Comparison of ENCODE assay signal across 10 mouse cellular contexts in the genomic region with DNA sequence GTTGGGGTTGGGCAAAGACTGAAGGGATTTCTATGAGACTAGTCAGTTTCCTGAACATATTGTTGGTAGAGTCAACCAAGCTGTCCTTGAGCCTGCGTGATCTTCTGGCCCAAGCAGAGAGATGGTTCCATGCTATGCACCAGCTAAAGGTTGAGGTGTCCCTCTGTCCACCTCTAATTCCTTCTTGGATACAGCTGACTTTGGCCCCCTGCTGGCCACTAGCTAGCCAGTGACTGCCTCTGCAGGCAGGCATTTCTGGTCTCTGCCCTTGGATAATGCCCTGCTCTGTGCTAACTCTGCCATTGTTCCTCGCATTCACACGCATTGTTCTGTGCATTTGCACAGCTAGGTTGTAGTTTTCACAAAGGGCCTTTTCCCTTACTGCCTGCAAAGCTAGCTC. TPM values are rescaled to one million over a fixed set of nuclear protein-coding genes. Genes with fewer than 3 reads are reported as not detected.
DNase-seq lines count a peak whose midpoint lies in the region; ATAC-seq and TF ChIP-seq lines count a peak whose summit lies in the region.
"Had no signal": no experiment of that assay in that cellular context is flagged by ENCODE, and none has a peak within 500 bp of the region (broad histone marks: within the 10 kb centered on the region; RNA-seq: fewer than 3 reads in every experiment).

No protein-coding gene starts in this region.

- 53% methylated on average over 3 of the region's 3 CpGs for WGBS in hindbrain, embryonic 11.5 days
- 55% methylated on average over 3 of the region's 3 CpGs for WGBS in hindbrain, embryonic 16.5 days

- peak; percentile 41 for DNase-seq in hindbrain, embryonic 11.5 days (ENCODE audit: low spot score)
- DNase-seq in 416B (ENCODE audit: low read depth) = peak; percentile 32
- no peak for DNase-seq in Patski (ENCODE audit: low read depth, low spot score)

- no peaks in the 10 kb centered on the region for H3K9me3 ChIP-seq in hindbrain, embryonic 11.5 days (ENCODE audit: control insufficient read depth, low read length)
- H3K9me3 ChIP-seq in hindbrain, embryonic 16.5 days (ENCODE audit: control insufficient read depth, low read length) = no peaks in the 10 kb centered on the region
- H3K9me3 ChIP-seq: hindbrain, embryonic 15.5 days; liver, embryonic 15.5 days had no signal

- CTCF ChIA-PET in Patski (lab: Charles Lee) = interaction anchor here (2.1 kb wide), 1 partner anchor 12 kb away, joined by 7 read pairs; no protein-coding TSS in a partner anchor

- peaks cover 20% of the 10 kb centered on the region for H3K27me3 ChIP-seq in hindbrain, embryonic 11.5 days (ENCODE audit: control insufficient read depth, insufficient read depth, low read length)
- H3K27me3 ChIP-seq in hindbrain, embryonic 16.5 days (replicated peaks; ENCODE audit: control insufficient read depth, insufficient read depth, low read length) = peaks cover 9% of the 10 kb centered on the region
- H3K27me3 ChIP-seq in Patski = no peaks in the 10 kb centered on the region

- no peak overlapping the region for H3K4me3 ChIP-seq in hindbrain, embryonic 11.5 days (ENCODE audit: low read depth, low read length)
- no peak overlapping the region for H3K4me3 ChIP-seq in hindbrain, embryonic 16.5 days (ENCODE audit: low read length)
- no peak overlapping the region for H3K4me3 ChIP-seq in embryonic fibroblast, embryonic 13.5 days (ENCODE audit: insufficient read depth, low read length)
- H3K4me3 ChIP-seq: hindbrain, embryonic 15.5 days; liver, embryonic 15.5 days had no signal

- no peaks in the 10 kb centered on the region for H3K36me3 ChIP-seq in hindbrain, embryonic 11.5 days (ENCODE audit: control insufficient read depth, insufficient read depth, low read length)
- H3K36me3 ChIP-seq in hindbrain, embryonic 16.5 days (ENCODE audit: control insufficient read depth, insufficient read depth, low read length) = no peaks in the 10 kb centered on the region
- H3K36me3 ChIP-seq: hindbrain, embryonic 15.5 days; liver, embryonic 15.5 days had no signal

- no peak overlapping the region for H3K9ac ChIP-seq in hindbrain, embryonic 11.5 days (ENCODE audit: low read depth, low read length)
- no peak overlapping the region for H3K9ac ChIP-seq in hindbrain, embryonic 16.5 days (ENCODE audit: low read depth, low read length)
- H3K9ac ChIP-seq: hindbrain, embryonic 15.5 days; liver, embryonic 15.5 days had no signal

- 0 out of 2 replicates have a peak, but pooled peaks cover 2% of the 10 kb centered on the region for H3K4me1 ChIP-seq in hindbrain, embryonic 11.5 days (replicated peaks; ENCODE audit: control insufficient read depth, insufficient read depth, low read length)
- H3K4me1 ChIP-seq in hindbrain, embryonic 16.5 days (ENCODE audit: control insufficient read depth, insufficient read depth, low read depth, low read length) = peaks cover 5% of the 10 kb centered on the region
- no peaks in the 10 kb centered on the region for H3K4me1 ChIP-seq in embryonic fibroblast, embryonic 13.5 days (ENCODE audit: control insufficient read depth, insufficient read depth, low read length)
- H3K4me1 ChIP-seq: liver, embryonic 15.5 days had no signal

- POLR2A ChIA-PET in Patski (lab: Charles Lee) = no interaction called here

- H3K4me2 ChIP-seq in hindbrain, embryonic 11.5 days (replicated peaks; ENCODE audit: low read depth, low read length) = no peak overlapping the region
- H3K4me2 ChIP-seq in hindbrain, embryonic 16.5 days (ENCODE audit: low read length) = no peak overlapping the region
- H3K4me2 ChIP-seq: hindbrain, embryonic 15.5 days; liver, embryonic 15.5 days had no signal

- in situ Hi-C loops in Patski (cut with MboI; ENCODE audit: low pct_unique_long_range_greater_than_20kb) = no loop called here

- H3K27ac ChIP-seq in hindbrain, embryonic 11.5 days (ENCODE audit: low read depth, low read length) = no peak overlapping the region
- H3K27ac ChIP-seq in hindbrain, embryonic 16.5 days (ENCODE audit: low read depth, low read length) = no peak overlapping the region
- no peak overlapping the region for H3K27ac ChIP-seq in embryonic fibroblast, embryonic 13.5 days (ENCODE audit: insufficient read depth, low read length)
- H3K27ac ChIP-seq: hindbrain, embryonic 15.5 days; liver, embryonic 15.5 days had no signal

- no peak for ATAC-seq in hindbrain, embryonic 11.5 days (ENCODE audit: low FRiP score)
- no peak for ATAC-seq in hindbrain, embryonic 16.5 days
- ATAC-seq in Patski = no peak
- ATAC-seq in frontal cortex, adult (ENCODE audit: low TSS enrichment) = no peak
- no peak for ATAC-seq in megakaryocyte, adult 5-6 weeks (ENCODE audit: poor library complexity, severe bottlenecking)

- no peak for TF ChIP-seq POLR2A in embryonic fibroblast, embryonic 13.5 days (IDR thresholded peaks at IDR 0.05; ENCODE audit: low read depth, low read length)

- TF ChIP-seq CTCF in Patski (IDR thresholded peaks at IDR 0.05) = peak; percentile 57
- TF ChIP-seq CTCF in embryonic fibroblast, embryonic 13.5 days (IDR thresholded peaks at IDR 0.05; ENCODE audit: borderline replicate concordance, insufficient read depth, low read length) = 0 out of 2 replicates have a peak, but pooled peaks have one; percentile 27

RNA-seq across cellular contexts. Expression of a gene that starts 15.9 kb away (rescaled TPM):
- polyA plus RNA-seq in hindbrain, embryonic 11.5 days (2014; fragmentation: Nextera tagmentation; extraction: Ambion mirVana) = 0.26 TPM in 1 of 2 replicates, not detected in the other
- polyA plus RNA-seq in hindbrain, embryonic 16.5 days (2015; fragmentation: Nextera tagmentation; extraction: Ambion mirVana) = 0.18 and 0.25 TPM in 2 replicates
- polyA plus RNA-seq in Patski (2021) = 0.60 TPM
- not detected in 2 replicates for polyA plus RNA-seq in embryonic fibroblast, embryonic 13.5 days (2011; ENCODE audit: insufficient read length, low read depth, missing spikeins)
- not detected in 2 replicates for total RNA-seq in megakaryocyte, adult 5-6 weeks (2015)
- total RNA-seq in megakaryocyte, adult 5-6 weeks (2017) = not detected in 2 replicates
- total RNA-seq: neutrophil, adult 5-6 weeks had no signal
- polyA plus RNA-seq: hindbrain, embryonic 15.5 days had no signal
